Mouse (Mus musculus): ENCODE results near the gene Des.

Des gene

DNA sequence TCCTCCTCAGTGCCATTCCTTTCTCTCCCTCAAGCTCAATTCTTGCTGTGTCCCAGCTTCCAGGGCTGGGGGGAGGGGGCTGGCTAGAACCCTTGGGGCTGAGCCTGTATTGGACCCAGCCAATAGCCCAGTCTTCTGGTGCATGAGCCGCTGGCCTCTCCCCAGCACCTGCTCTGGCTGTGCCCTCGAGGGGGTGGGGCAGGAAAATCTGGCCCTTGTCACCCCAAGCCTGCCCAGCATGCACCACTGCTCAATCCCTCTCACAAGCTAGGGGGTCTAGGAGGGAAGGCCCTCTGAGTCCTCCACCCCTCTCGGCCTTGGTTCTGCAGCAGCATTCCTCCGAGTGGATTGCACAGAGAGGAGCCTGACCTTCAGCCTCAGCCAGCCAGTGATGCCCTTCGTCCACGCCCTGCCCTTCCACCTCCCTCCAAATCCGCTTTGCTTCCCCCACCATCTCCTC lies 27.4 kb downstream of the Des start:
- no peak for TF ChIP-seq GATA4 (IDR thresholded peaks at IDR 0.05; ENCODE audit: insufficient replicate concordance, low read length)

DNA sequence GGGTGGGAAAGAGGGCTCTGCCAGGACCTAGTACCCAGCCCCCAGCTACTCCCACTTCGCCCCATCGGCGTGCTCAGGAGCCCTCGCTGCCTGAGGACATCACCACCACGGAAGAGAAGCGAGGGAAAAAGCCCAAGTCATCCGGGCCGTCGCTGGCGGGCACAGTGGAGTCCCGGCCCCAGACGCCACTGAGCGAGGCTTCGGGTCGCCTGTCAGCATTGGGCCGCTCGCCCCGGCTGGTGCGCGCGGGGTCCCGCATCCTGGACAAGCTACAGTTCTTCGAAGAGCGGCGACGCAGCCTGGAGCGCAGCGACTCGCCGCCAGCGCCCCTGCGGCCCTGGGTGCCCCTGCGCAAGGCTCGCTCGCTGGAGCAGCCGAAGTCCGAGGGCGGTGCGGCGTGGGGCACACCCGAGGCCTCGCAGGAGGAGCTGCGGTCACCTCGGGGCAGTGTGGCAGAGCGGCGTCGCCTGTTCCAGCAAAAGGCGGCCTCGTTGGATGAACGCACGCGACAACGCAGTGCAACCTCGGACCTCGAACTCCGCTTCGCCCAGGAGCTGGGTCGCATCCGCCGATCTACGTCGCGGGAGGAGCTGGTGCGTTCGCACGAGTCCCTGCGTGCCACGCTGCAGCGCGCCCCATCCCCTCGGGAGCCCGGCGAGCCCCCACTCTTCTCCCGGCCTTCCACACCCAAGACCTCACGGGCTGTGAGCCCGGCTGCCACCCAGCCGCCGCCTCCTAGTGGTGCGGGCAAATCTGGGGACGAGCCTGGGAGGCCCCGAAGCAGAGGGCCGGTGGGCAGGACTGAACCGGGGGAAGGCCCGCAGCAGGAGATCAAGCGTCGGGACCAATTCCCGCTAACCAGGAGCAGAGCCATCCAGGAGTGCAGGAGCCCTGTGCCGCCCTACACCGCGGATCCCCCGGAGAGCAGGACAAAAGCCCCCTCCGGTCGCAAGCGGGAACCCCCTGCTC lies 28.1 kb downstream of the Des start:
- TF ChIP-seq GATA4 (IDR thresholded peaks at IDR 0.05; ENCODE audit: insufficient replicate concordance, low read length), result no peak

DNA sequence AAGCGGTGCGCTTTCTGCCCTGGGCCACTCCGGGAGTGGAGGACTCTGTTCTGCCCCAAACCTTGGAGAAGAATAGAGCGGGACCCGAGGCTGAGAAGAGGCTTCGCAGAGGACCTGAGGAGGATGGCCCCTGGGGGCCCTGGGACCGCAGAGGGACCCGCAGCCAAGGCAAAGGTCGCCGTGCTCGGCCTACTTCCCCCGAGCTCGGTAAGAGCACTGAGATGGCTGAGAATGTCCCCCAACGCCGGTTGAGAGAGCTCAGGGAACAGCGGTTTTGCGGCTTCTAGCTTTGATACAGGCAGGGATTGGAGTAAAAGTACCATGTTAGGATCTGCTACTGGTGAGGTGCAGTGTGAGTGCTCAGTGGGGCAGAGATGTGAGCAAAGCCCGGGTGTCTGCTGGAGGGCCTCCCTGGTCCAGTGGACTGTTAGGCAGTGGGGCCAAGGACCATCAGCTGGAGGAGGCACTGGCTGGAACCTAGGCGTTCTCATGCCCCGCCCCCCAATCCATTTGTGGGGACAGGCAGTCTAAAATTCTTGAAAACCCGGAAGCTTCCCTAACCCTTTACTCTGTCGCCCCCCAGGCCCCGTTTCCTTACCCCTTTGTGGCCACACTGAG lies 28.9 kb downstream of the Des start:
- no peak for TF ChIP-seq GATA4 (IDR thresholded peaks at IDR 0.05; ENCODE audit: insufficient replicate concordance, low read length)

DNA sequence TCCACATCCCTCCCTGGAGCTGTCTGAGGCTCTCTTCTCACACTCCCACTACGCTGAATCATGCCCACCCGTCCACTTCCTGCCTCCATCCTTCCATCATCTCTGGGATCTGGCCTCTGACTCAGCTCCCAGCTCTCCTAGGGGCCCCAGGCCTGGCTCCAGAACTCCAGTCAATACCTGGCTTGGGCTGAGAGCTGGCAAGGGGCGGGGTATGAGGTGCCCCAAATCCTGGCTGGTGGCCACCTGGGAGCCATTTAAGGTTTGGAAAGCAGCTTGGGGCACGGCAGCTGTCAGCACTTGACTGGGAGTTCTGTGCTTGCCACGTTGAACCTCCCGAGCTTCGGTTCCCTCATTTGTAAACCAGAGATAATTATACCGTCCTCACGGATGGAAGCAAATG lies 33.0 kb downstream of the Des start:
- TF ChIP-seq GATA4 (IDR thresholded peaks at IDR 0.05; ENCODE audit: insufficient replicate concordance, low read length), result no peak

DNA sequence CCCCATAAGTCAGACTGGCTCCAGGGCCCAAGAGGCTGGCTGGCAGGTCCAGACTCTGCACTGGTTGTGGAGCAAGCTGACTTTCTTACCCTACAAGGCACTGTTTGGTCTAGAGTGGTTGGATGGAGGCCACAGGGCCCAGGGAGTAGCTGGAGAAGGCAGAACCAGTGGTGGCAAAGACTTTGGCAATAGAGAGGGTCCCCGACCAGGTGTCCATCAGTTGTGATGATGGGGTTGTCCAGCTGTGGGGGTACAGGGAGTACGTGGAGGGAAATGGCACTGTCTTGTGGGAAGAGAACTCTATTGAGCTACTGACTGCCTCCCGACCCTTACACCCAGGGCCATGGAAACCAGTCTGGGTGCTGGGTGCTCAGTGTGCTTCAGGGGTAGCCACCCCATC lies 33.7 kb downstream of the Des start:
- no peak for TF ChIP-seq GATA4 (IDR thresholded peaks at IDR 0.05; ENCODE audit: insufficient replicate concordance, low read length)

DNA sequence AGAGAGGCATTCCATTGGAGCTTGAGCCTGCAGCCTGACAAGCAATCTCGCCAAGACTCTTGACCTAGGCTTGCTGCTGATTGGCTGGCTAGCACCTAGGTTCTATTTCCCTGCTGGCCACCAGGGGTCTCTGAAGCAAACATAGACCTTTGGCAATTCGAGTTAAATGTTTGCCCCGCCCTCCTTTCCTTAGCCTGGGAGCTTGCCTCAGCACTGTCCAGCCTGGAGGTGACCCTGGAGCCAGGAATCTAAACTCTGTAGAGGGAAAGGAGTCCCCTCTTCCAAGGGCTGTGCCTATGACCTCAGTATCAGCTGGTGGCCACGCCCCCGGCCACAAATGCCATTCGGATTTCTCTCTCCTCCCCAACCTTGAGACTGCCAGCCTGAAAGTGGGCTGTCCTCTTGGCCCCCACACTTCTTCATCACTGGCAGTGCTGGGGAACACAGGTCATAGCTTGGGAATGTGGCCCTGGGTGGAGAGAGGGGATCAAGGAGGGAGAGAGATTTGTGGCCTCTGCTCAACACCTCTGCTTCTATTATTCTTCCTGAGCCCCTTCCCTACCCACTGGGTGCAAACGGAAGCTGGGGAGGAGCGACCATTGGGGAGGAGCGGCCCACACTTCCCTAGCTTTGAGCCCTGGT lies 38.8 kb downstream of the Des start:
- no peak for TF ChIP-seq GATA4 (IDR thresholded peaks at IDR 0.05; ENCODE audit: insufficient replicate concordance, low read length)

DNA sequence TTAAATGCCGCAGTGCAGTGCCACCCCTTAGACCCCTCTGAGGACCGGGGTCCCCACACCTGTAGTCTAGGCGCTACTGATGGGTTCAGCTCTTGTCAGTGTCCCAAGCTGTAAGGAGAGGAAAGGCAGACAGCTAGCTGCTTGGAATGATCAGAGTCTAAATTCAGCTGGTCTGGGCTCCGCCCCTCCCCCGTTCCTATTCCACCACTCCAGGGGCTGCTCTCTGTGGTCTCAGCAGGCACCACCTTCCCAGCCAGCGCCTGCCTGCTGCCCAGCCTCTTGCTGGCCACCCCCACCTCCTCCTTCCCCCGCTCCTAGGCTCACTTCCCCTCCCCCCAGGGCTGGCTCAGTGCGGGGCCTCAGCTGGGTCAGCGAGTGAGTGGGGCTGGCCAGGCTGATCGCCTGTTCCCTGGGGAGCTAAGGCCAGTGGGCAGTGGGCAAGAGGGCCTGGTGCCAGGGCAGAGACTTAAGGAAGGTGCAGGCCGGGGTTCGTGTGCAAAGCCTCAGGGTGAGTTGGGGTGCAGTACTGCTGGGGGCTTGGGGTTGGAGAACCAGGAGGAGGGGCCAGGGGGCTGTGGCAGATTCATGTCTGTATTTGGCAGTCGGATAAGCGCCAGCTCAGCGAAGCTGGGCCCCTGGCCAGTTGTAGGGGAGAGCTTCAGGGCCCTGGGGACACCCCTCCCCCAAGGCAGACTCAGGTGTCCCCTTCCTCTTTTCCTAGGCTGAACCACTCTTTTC lies 39.8 kb downstream of the Des start:
- no peak for TF ChIP-seq GATA4 (IDR thresholded peaks at IDR 0.05; ENCODE audit: insufficient replicate concordance, low read length)

DNA sequence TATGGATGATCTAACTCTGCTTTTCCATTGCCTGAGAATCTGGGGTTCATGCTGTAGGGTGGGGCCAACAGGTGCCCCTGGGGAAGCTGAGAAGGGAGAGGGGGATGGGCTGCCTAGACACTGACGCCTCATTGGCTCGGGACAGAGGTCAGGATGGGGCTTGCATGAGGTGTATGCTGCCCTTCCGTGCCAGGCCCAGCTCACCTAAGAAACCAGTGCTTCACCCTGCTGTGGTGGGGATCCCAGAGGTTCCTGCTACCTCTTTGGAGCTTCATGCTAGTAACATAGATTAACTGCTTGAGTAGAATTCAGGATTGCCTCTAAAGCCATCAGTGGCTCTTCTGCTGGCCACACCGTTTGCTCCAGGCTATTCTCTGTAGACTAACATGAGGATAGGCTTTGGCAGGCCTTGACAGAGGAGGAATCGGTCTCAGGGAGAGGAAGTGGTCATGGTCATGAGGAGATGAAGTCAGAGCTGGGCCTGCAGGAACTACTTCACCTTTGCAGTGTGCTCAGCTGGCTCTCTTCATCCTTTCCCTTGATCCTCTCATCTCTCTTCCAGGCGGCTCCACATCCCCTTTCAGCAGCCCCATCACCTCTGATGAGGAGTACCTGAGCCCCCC lies 40.5 kb downstream of the Des start:
- no peak for TF ChIP-seq GATA4 (IDR thresholded peaks at IDR 0.05; ENCODE audit: insufficient replicate concordance, low read length)

DNA sequence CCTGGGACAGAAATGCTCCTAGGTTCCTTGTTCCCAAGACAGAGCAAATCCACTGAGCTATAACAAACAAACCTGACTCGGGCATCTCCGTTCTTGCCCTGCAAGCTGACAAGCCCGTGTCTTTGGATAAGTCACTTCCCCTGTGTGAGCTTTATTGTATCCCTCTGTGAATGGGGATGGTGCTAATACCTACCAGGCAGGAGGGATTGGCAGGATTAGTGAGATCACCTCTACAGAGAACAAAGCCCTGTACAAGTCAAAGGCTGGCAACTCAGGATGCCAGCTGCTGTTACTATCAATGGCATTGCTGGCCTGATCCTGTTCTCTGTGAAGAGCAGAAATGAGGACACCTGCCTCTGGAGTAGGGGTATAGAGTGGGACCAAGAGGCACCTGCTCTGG lies 45.4 kb downstream of the Des start:
- TF ChIP-seq GATA4 (IDR thresholded peaks at IDR 0.05; ENCODE audit: insufficient replicate concordance, low read length), result no peak

DNA sequence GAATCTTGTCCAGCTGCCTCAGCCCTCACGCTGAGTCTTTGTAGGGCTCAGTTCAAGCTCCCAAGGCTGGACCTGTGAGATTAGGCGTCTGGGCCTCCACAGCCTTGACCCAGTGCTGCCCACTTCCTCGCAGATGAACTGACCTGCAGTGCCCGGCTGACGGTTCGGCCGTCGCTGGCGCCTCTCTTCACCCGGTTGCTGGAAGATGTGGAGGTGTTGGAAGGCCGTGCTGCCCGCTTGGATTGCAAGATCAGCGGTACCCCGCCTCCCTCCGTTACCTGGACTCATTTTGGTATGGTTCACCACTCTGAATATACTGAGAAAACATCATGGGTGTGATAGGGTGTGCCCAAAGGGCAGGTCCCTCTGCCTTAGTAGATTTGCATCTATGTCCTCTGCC lies 46.0 kb downstream of the Des start:
- no peak for TF ChIP-seq GATA4 (IDR thresholded peaks at IDR 0.05; ENCODE audit: insufficient replicate concordance, low read length)

DNA sequence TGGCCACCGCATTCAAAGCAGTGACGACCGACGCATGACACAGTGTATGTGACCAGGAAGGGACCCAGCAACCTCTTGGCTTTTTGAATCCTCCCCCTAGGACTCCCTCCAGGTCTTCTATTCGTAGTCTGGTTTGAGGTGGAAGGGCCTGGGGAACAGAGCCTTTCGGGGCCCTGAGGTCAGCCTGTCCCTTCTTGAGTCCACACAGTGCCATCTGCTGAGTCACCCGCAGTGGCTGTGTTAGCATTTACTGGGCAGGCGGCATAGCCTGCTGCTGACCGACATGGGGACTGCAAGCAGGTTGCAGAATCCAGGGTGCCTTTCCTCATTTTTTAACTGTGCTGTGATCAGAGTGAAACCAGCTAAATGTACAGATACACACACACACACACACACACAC lies 46.9 kb downstream of the Des start:
- TF ChIP-seq GATA4 (IDR thresholded peaks at IDR 0.05; ENCODE audit: insufficient replicate concordance, low read length), result no peak

DNA sequence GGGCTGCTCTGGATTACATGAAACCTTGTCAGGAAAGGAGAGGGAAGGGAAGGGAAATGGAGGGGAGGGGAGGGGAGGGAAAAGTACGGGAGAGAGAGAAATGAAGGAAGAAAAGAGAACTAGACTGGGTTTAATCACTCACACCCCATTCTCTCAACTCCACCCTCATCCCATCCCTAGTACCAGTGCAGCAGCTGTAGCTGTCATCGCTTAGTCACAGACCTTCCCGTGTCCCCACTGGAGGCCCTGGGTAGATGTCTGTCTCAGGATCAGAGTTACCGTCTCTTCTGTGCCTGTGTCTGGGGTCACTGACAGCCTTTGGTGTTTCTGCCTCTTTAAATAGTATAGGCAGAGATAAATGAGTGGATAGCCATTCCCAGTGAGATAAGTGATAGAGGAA lies 48.1 kb downstream of the Des start:
- TF ChIP-seq GATA4 (IDR thresholded peaks at IDR 0.05; ENCODE audit: insufficient replicate concordance, low read length), result no peak

DNA sequence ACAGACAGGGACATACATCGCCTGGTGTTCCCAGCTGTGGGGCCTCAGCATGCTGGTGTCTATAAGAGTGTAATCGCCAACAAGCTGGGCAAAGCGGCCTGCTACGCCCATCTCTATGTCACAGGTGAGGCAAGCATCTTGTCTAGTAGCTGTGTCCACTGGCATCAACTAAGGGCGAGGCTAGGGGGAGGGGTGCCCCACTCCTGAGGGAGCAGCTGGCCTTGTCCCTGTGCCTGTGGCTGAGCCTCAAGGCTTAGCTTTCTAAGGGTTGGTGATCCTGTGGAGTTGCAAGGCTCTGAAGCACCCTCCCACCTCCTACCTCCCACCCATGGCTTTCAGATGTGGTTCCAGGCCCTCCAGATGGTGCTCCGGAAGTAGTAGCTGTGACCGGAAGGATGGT lies 49.8 kb downstream of the Des start:
- no peak for TF ChIP-seq GATA4 (IDR thresholded peaks at IDR 0.05; ENCODE audit: insufficient replicate concordance, low read length)

DNA sequence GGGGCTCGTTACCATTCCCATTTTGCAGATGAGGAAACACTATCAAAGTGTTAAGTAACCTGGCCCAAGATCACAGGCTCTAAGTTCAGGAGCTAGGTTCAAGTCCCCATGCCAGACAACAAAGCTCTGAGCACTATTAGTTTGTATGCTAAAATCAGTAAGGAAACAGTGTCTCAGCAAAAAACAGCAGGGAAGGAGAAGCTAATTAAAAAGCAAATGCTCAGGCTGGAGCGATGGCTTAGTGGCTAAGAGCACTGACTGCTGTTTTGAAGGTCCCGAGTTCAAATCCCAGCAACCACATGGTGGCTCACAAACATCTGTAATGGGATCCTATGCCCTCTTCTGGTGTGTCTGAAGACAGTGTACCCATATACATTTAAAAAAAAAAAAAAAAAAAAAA lies 52.1 kb downstream of the Des start:
- TF ChIP-seq GATA4 (IDR thresholded peaks at IDR 0.05; ENCODE audit: insufficient replicate concordance, low read length), result no peak

DNA sequence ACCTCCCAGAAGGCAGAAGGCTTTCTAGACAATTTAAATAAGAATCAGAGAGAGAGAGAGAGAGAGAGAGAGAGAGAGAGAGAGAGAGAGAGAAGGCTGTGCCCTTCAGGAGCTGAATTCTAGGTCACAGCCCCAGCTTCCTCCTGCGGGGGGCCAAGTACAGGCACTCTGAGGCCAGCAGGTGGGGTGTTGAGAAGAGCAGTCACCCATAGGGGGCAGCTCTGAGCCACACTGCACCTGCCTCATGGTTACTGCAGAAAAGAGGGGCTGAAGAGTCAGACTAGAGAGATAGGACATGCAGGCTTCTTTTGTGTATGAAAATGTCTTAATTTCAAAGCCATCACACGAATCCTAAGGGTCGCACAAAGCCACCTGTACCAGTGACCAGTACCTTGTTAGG lies 53.6 kb downstream of the Des start:
- TF ChIP-seq GATA4 (IDR thresholded peaks at IDR 0.05; ENCODE audit: insufficient replicate concordance, low read length), result no peak
